Comparison of ENCODE assay signal across 10 mouse cellular contexts in genomic region chr6:52861928-52862327, GRCm38 (mm10).
DNase-seq lines count a peak whose midpoint lies in the region; ATAC-seq and TF ChIP-seq lines count a peak whose summit lies in the region.
"Had no signal": no experiment of that assay in that cellular context is flagged by ENCODE, and none has a peak within 500 bp of the region (broad histone marks: within the 10 kb centered on the region; RNA-seq: fewer than 3 reads in every experiment).

No protein-coding gene starts in this region.

- H3K27ac ChIP-seq in kidney, adult 2 months (ENCODE audit: insufficient read depth, low read depth, low read length): no peak overlapping the region
- peak overlapping the region; percentile 63 for H3K27ac ChIP-seq in heart, embryonic 11.5 days (ENCODE audit: low read depth, low read length)
- H3K27ac ChIP-seq in limb, embryonic 15.5 days: peak overlapping the region; percentile 80
- H3K27ac ChIP-seq: liver, embryonic 13.5 days had no signal

- no peaks in the 10 kb centered on the region for H3K9me3 ChIP-seq in heart, embryonic 11.5 days (replicated peaks; ENCODE audit: control insufficient read depth, low read length)
- H3K9me3 ChIP-seq in limb, embryonic 15.5 days: no peaks in the 10 kb centered on the region
- H3K9me3 ChIP-seq: liver, embryonic 13.5 days had no signal

- no peak overlapping the region for H3K4me2 ChIP-seq in heart, embryonic 11.5 days
- 0 out of 2 replicates have a peak overlapping the region, but pooled peaks have one; percentile 1 for H3K4me2 ChIP-seq in limb, embryonic 15.5 days
- H3K4me2 ChIP-seq: liver, embryonic 13.5 days had no signal

- no peaks in the 10 kb centered on the region for H3K36me3 ChIP-seq in kidney, adult 2 months (ENCODE audit: control insufficient read depth, insufficient read depth, low read length)
- no peaks in the 10 kb centered on the region for H3K36me3 ChIP-seq in heart, embryonic 11.5 days (ENCODE audit: control insufficient read depth, insufficient read depth, low read length)
- H3K36me3 ChIP-seq in limb, embryonic 15.5 days: no peaks in the 10 kb centered on the region
- H3K36me3 ChIP-seq: liver, embryonic 13.5 days had no signal

- DNase-seq in kidney, adult 2 months: peak; percentile 9
- DNase-seq in kidney, adult 18-20 months: no peak
- DNase-seq in embryo, embryonic 9.5 days (ENCODE audit: extremely low spot score): peak; percentile 28
- no peak for DNase-seq in left cerebral cortex, adult 9 months (ENCODE audit: low spot score in 2 of 2)
- no peak for DNase-seq in adrenal gland, adult 8-10 months
- DNase-seq in T-cell, adult 2 months (ENCODE audit: low spot score): no peak
- DNase-seq: liver, embryonic 13.5 days; right cerebral cortex, postnatal 25 days had no signal

- H3K27me3 ChIP-seq in kidney, adult 2 months (replicated peaks; ENCODE audit: control insufficient read depth, insufficient read depth, low read length): no peaks in the 10 kb centered on the region
- no peaks in the 10 kb centered on the region for H3K27me3 ChIP-seq in heart, embryonic 11.5 days (ENCODE audit: control insufficient read depth, insufficient read depth, low read length)
- H3K27me3 ChIP-seq in limb, embryonic 15.5 days: 0 out of 2 replicates have a peak, but pooled peaks cover 7% of the 10 kb centered on the region
- H3K27me3 ChIP-seq: liver, embryonic 13.5 days had no signal

- WGBS in kidney, adult 2 months: 36% methylated on average over 7 of the region's 7 CpGs
- 29% methylated on average over 7 of the region's 7 CpGs for WGBS in heart, embryonic 11.5 days (ENCODE audit: insufficient replicate concordance)
- WGBS in limb, embryonic 15.5 days: 4% methylated on average over 7 of the region's 7 CpGs

- H3K4me1 ChIP-seq in kidney, adult 2 months (ENCODE audit: control insufficient read depth, insufficient read depth, low read length): no peaks in the 10 kb centered on the region
- H3K4me1 ChIP-seq in heart, embryonic 11.5 days (ENCODE audit: control insufficient read depth, insufficient read depth, low read length): peaks cover 27% of the 10 kb centered on the region
- H3K4me1 ChIP-seq in limb, embryonic 15.5 days: peaks cover 52% of the 10 kb centered on the region
- H3K4me1 ChIP-seq: liver, embryonic 13.5 days had no signal

- TF ChIP-seq CTCF in kidney, adult 2 months (conservative IDR thresholded peaks at IDR 0.05; ENCODE audit: insufficient read depth, insufficient read length, low read depth, low read length): no peak

- no peak overlapping the region for H3K9ac ChIP-seq in heart, embryonic 11.5 days (ENCODE audit: low read depth, low read length)
- no peak overlapping the region for H3K9ac ChIP-seq in limb, embryonic 15.5 days
- H3K9ac ChIP-seq: liver, embryonic 13.5 days had no signal

- no peak overlapping the region for H3K4me3 ChIP-seq in kidney, adult 2 months (ENCODE audit: insufficient read depth, low read depth, low read length)
- no peak overlapping the region for H3K4me3 ChIP-seq in heart, embryonic 11.5 days (ENCODE audit: low read depth, low read length)
- H3K4me3 ChIP-seq in limb, embryonic 15.5 days: no peak overlapping the region
- H3K4me3 ChIP-seq: liver, embryonic 13.5 days had no signal

- ATAC-seq in heart, embryonic 11.5 days (replicated peaks; ENCODE audit: insufficient number of reproducible peaks, low FRiP score, low TSS enrichment): no peak
- peak; percentile 78 for ATAC-seq in limb, embryonic 15.5 days (ENCODE audit: insufficient number of reproducible peaks, low FRiP score, low TSS enrichment, low read depth)

- no peak for TF ChIP-seq POLR2A in kidney, adult 2 months (IDR thresholded peaks at IDR 0.05; ENCODE audit: low read depth, low read length)

Comparison
In these comparisons a context has a peak if more than half of its experiments do, and no peak if none do; other contexts are left out.
1. DNase-seq: peak in kidney, adult 2 months (single experiment) and embryo, embryonic 9.5 days (single experiment); none in kidney, adult 18-20 months (single experiment), left cerebral cortex, adult 9 months (0 of 2), adrenal gland, adult 8-10 months (single experiment) and T-cell, adult 2 months (single experiment).